Mouse (Mus musculus) layer of hippocampus, postnatal 14 days (tissue): ENCODE results near the gene Abcb8. TPM values are rescaled to one million over a fixed set of nuclear protein-coding genes. Genes with fewer than 3 reads are reported as not detected.
A peak's percentile ranks its signal among the peaks of the same experiment; 100 is the strongest.
"Not testable (repeated sequence)": the region's sequence is repeated elsewhere in the genome, so short reads cannot be mapped to it uniquely, and the experiment has no call there.

Source experiments
- DNase-seq, 2 experiments: peaks; one replicate each; pipeline ENCODE4 v3.0.0; 2021 to 2022; ENCODE audit warnings: low spot score in 2 of 2, mixed read lengths in 1 of 2
- total RNA-seq, 2 experiments: library from RNA; stranded (reverse); gene quantifications; 2 replicates each; pipeline ENCODE4 v1.2.3; 2021

The Abcb8 gene
- total RNA-seq, 2 experiments from 2014 or later = 43.0 to 54.1 TPM

DNA sequence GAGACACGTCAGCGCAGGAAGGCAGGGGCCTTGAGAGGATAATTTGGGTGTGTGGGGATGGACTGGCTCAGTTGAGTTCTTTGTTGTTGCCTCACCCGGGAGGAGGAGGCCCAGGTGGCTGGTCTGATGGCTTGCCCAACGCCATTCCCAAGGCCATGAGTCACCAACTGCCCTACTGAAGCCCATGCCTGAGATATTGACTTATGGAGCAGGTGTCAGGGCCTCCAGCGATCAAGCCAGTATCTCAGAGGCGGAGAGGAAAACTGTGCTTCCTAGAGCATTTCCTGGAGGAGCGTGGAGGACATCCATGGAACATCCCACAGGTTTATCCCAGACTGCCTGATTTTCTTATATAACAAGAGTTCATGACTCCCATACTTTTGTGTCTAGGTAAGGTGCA is 739 bp upstream of the Abcb8 start:
- no peak for DNase-seq

DNA sequence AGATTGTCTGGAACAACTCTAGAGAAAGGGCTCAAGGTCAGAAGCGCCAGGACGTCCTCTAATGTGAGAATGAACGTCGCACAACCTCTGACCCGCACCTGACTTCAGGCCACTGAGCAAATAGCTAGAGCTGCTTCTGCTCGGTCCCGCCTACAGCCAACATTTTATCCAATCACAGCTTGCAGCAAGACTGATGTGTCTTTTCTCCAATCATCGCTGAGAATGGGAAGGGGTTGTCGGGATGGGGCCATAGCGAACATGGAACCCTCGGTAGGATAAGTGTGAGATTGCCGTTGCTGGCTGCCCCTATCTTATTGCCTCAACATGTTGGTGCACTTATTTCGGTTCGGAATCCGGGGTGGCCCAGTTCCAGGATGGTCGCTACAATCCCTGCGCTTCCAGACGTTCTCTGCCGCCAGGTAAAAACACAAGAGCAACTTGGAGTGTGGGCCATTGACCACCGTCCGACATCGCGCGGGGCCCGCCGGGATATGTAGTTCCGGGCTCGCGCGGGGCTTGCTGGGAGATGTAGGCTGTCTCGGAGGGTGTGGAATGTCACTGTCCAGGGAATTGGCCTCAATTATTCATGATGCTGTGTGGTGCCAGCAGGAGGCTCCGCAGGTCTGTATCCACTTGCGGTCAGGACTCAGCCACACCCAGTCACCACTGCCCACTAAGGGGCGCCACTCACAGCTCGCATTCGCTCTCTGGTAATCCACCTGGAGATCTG is 867 bp downstream of the Abcb8 start:
- DNase-seq = peak; percentile 96 to 98

DNA sequence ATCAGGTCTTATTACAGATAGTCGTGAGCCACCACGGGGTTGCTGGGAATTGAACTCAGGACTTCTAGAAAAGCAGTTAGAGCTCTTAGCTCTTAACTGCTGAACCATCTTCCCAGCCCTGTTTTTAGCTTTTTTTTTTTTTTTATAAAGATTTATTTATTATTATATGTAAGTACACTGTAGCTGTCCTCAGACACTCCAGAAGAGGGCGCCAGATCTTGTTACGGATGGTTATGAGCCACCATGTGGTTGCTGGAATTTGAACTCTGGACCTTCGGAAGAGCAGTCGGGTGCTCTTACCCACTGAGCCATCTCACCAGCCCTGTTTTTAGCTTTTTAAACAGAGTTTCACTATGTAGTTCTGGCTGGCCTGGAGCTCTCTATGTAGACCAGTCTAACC is 2.8 kb downstream of the Abcb8 start:
- DNase-seq = not testable (repeated sequence)

DNA sequence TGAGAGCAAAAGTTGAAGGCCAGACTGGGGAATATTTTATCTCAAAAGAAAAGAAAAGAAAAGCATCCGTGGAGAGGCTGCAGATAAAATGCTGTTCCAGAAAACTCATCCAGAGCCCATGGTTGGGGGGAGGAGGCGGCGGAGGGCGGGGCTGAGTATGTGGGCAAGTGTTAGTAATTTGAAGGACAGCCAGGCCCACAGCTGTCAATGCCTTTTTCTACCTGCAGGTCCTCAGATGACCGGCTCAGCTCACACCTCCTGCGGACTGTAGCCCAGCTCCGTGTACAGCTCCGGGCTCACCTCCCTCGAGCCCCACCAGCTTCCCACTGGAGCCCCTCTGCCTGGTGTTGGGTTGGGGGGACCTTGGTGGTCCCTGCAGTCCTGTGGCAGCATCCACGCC is 6.2 kb downstream of the Abcb8 start:
- no peak for DNase-seq

DNA sequence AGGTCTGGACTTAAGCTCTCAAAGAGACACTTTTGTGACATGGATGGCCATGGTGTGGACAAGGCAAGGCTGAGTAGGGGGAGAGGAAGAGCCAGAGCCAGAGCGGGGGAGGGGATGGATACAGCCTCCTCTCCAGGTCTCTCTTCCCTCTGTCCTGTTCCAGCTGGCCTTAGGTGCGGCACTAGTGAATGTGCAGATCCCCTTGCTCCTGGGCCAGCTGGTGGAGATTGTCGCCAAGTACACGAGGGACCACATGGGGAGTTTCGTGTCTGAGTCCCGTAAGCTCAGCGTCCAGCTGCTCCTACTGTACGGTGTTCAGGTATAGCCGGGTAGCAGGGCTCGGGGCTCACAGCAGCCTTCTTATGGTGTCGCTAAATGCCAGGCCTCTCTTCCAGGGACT is 6.9 kb downstream of the Abcb8 start:
- no peak for DNase-seq

DNA sequence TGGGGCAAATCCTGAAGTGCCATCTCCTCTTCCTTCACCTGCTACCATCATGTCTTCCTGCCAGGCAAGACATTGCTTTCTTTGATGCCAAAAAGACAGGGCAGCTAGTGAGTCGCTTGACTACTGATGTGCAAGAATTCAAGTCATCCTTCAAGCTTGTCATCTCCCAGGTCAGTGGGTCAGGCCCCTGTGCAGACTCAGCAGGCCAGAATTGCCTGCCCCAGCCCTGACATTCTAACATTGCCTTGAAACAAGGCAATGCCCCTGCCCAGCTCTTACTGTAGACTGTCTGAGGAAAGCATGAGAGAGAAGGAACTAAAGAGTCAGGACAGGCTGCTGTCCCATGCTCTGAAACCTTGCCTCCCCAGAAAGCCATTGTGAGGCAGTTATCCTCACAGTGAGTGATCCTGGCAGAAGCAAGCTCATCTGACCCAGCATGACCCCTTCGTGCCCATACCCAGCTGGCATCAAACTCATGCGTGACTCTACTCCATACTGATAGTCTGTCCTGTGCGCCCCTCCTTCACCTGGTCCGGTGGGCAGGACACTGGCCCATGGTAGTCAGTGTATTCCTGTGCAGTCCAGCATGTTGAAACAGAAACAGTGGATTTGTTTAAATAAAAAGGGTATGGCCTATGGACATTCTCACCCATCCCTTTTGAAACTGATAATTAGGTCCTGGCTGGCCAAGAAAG is 7.6 kb downstream of the Abcb8 start:
- DNase-seq = no peak

DNA sequence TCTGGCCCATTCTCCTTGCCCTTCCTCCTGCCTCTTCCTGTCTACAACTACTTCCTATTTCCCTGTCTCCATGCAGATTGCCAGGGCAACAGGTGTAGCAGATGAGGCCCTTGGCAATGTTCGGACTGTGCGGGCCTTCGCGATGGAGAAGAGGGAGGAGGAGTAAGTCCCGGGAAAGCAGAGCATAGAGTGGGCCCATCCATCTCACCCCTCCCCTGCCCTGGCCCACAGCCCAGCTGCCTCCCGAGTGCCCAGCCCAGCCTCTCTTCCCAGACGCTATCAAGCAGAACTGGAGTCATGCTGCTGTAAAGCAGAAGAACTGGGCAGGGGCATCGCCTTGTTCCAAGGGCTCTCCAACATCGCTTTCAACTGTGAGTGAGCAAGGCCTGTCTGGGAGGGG is 8.5 kb downstream of the Abcb8 start:
- no peak for DNase-seq

DNA sequence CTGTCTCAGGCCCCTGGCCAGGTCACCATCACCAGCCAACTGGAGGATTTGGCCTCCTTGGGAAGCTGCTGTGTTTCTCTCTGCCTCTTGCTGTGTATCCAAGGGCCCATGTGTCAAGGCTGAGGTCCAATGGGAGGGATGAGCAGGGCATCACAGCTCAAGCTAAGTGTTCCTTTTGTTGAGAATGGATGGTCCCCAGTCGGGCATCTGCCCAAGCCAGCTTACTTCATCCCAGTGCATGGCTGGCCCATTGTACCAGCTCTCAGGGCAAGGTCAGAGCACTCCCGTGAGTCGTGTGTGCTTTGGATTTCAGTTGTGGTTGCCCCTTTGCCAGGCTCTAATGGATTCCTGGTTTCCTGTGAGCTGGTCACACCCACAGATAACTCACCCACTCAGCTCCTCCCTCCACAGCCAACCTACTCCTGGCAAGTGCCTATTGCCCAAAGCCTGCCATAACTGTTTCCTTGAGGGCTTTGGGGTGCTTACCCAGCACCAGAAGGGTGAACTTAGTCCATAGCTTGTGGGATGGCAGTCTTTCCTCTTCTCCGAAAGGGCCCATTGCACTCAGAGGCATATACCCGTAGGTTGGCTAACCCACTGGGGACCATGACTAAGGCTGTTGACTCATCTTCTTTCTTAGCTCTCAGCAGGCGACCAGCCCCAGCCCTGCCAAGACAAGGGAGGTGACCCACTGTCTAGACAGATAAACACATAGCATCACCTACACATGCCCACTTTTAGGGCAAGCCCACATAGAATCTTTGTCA is 11.3 kb downstream of the Abcb8 start:
- no peak for DNase-seq

DNA sequence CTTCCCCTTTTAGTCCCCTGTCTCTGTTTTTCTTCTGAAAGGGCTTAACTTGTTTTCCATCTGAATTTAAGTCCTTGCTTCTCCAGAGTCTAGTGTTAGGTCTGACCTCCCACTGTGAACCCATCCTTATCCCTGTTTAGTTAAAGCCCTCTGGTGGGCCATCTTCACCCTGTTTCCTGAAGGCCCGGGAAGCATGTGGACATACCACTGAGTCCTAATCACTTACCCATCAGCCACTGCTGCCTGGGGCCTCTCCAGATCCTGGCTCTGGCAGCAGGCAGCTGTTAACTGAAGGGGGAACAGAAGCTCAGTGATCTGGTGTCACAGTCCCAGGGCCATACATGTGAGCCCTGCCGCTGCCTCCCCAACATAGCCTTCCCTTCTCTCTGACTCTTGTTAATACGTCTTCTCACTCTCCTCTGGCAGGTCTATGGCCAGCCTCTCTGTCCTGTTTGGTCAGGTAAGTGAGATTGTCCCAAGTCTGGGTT is 12.0 kb downstream of the Abcb8 start:
- DNase-seq = no peak

DNA sequence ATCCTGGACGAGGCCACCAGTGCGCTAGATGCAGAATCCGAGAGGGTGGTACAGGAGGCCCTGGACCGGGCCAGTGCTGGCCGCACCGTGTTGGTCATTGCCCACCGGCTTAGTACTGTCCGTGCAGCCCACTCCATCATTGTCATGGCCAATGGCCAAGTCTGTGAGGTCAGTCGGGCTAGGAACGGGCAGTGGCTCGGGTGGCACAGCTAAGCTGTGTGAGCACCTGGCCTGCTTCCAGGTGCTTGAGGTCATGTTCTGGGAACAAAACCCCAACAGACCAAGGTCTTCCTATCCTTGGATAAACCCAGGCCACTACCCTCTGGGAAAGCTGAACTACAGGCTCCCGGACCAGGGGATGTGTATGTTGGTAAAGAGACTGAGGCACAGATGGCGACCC is 15.2 kb downstream of the Abcb8 start:
- no peak for DNase-seq

DNA sequence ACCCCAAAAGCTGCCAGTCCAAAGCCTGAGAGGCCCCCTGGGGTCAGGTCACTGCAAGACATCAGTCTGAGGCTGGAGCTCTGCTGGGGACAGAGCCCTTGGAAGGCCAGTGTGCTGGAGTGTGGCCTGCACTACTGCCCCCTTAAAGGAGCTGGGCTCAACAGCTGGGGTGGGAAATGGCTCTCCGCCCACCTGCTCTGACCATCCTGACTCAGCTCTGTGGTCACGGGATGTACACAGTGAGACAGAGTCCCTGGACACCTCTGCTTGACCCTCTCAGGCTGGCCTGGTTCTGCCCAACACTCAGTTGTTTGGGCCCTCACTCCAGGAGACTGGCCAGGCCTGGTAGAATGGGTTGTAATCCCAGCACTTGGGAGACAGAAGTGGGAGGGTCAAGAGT is 16.0 kb downstream of the Abcb8 start:
- DNase-seq = no peak

DNA sequence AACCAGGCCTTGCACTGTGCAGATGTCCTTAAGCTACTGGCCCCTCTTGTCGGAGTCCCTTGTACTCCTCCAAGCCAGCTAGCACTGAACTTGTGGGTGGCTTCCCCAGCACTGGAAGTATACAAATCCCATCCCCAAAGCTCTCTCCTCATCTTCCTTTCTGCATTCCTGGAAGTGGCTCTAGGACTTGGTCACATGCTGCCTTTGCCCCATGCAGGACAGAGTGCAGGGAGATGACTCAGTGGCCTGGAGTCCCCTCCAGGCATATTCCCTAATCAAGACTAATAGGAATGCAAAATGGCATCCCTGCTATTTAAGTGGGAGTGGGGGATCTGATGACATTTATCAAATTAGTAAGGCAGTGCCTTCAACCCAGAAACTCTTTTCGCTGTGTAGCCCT is 18.6 kb downstream of the Abcb8 start:
- DNase-seq = no peak

DNA sequence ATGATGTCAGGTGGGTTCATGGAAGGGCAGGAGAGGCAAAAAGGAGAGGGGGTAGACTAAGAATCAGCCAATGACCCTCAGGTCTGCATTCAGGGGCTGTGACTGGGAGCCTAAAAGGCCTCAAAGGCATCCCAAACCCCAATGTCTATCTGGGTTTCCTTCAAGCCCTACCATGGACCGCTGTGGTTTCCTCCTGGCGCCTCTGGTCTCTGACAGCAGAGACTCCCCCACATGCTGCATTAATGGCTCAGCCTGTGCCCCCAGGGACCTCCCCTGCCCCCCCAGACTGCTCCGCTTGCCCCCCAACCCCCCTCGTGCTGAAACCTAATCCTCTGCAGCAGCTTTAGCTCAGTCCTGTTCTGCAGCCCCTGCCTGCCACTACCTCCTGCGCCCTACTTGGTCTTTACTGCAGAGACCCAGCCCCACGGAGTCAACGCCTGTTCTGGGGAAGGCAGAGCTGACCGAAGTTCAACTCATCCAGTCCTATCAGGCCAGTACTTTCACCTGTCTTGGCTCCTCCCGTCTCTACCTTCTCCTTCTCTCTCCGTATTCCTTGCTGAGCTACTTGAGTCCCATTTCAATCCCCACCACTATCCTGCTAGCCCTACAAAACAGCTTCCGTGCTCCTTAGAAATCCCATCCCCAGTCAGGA is 19.7 kb downstream of the Abcb8 start, which contains the start of gene Asic3:
Gene Asic3 (plus strand): TSS at position 351 of the 652 bp plus-strand sequence.
- no peak for DNase-seq

DNA sequence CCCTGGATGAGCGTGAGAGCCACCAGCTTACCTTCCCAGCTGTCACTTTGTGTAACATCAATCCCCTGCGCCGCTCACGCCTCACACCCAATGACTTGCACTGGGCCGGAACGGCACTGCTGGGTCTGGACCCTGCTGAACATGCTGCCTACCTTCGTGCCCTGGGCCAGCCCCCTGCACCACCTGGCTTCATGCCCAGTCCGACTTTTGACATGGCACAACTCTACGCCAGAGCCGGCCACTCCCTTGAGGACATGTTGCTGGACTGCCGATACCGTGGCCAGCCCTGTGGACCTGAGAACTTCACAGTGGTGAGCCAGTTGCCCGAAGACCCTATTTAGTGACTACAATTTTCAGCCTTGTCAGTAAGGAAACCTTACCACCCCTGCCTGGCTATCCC is 20.5 kb downstream of the Abcb8 start:
- DNase-seq = no peak

DNA sequence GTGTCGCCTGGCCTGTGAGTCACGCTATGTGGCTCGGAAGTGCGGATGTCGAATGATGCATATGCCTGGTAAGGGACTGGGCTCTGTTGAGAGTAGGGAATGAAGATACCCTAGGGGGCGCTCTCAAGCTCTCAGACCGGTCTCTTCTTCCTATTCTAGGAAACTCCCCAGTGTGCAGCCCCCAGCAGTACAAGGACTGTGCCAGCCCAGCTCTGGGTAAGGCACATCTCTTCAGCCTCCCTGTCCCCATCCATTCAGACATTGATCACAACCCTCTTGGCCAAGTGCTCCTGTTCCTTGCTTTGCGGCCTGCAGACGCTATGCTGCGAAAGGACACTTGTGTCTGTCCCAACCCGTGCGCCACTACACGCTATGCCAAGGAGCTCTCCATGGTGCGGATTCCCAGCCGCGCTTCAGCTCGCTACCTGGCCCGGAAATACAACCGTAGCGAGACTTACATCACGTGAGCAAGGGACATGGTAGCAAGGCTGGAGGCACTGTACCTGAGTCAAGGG is 22.8 kb downstream of the Abcb8 start:
- DNase-seq = peak; percentile 69 to 77

DNA sequence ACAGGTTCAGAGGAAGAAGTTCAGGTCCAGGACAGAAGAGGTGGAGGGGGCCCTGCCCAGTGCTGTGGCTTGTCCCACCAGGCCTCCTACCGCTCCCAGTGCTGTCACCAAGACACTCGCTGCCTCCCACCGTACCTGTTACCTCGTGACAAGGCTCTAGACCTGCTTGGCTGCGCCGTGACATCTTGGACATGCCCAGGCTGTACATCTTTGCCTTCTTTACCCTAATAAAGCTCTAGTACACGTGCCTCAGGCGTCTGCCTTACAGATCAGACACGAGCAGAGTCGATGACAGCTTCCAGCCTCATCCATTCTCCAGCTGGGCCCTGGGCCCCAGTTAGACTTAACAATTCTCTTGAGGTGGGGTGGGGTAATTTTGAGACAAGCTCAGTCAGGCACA is 24.1 kb downstream of the Abcb8 start:
- DNase-seq = no peak

DNA sequence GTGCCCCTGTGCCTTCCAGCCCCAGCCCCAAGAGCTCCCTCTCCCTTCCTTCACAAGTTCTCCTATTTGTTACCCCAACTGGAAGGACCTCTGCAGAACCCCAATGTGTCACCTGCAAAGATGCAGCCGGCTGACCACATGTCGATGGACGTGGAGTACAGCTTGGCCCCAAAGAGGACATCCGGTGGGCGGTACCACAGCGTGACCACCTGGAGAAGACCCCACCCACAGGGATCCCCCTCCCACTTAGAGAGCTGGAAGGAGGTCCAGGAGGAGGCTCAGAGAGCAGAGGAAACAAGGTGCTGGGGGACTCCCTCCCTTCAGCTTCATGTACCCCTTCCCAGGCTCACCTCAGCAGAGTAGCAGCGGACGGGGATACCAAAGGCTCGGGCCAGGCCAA is 26.9 kb downstream of the Abcb8 start:
- no peak for DNase-seq

DNA sequence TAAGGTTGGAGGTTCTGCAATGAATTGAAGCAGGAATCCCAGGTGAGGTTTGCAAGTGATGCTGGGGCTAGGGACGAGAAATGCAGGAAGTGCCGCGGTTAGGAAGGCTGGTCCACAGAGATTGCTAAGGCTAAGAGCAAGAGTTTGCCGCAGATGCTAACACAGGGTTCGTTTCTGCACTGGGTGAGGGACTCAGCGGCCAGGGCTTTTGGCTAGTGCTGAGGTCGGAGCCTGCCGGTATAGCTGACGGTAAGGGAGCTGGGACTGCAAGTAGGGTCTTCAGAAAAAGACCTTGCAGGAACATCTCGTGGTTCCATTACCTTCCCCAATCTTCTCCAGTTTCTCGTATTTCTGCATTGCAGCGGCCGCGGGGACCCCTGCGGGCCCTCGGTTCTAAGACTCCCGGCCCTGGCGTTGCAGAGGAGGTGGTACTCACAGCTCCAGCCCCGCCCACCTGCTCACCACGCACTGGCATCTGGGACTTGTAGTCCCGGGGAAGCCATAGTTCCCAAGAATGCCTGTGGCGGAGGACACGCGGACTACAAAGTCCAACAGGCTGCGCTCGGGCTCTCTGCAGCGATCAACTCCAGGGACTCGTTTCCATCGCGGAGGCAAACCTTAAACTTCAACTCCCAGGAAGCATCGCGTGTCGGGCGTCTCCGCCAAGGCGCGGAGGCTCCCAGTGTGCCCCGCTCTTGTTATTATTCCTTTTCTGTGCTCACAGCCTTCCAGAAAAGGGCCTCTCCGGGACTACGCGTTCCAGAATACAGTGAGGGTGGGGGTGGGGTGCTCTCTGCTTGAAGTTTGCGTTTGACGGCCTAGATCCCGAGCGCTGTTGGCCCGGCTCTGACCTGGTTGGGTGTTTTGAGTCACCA is 29.9 kb downstream of the Abcb8 start, which contains the start of the genes Cdk5 and Slc4a2:
Gene Cdk5 (minus strand): TSS at position 402 of the 875 bp plus-strand sequence.
Gene Slc4a2 (plus strand): TSS at position 709 of the 875 bp plus-strand sequence.
- peak; percentile 98 to 100 for DNase-seq

DNA sequence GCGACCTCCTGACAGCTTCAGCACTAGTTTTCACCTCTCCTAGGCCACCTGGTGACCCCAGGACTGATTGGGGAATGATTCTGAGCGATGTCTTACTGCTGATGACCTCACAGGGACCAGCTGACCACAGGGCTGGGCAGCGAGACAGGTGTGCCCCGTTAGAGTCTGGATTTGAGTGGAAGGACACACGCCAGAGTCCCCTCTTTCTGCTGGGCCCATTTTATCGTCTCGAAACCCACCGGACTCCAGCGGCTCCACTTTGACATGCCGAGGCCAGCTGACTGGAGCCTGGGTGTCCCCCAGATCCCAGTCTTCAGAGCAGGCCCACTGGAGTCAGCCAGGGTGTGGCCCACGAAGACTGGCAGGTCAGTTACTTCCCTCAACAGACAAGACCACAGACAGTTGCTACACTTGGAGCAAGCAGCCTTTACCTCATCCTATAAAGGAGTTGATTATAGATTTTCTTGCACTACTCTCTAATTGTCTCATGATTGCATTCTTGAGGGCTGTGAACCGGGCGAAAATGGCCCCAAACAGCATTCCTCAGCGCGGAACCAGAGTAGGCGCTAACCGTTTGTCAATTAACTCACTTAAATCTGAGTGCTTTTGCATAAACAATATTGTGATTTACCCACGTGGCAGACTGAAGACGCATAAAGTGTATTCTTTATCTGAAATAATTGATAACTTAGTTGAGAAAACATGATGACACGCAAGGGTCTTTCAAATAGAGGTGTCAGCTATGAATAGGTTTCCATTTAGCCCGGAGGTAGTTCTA is 30.7 kb downstream of the Abcb8 start:
- peak in 1 of 2 experiments; percentile 30 for DNase-seq
